Mouse (Mus musculus): ENCODE data around the gene Ugt1a8. TPM values are rescaled to one million over a fixed set of nuclear protein-coding genes. Genes with fewer than 3 reads are reported as not detected.
"Not testable (repeated sequence)": the region's sequence is repeated elsewhere in the genome, so short reads cannot be mapped to it uniquely, and the experiment has no call there.

Gene Ugt1a8
- total and polyA plus RNA-seq, 2 experiments = 0.07 to 4.0 TPM

GRCm38 (mm10) chr1:88137264-88137663, 49.7 kb downstream of the Ugt1a8 start:
- Histone ChIP-seq H3K9ac (ENCODE audit: low read depth, low read length) (no peak overlapping the region), H3K27ac (replicated peaks; ENCODE audit: insufficient read depth, low read depth, low read length) (peak overlapping the region; percentile 87), H3K4me1 (ENCODE audit: control insufficient read depth, insufficient read depth, low read length) (peaks cover 55% of the 10 kb centered on the region), H3K79me2 (ENCODE audit: control insufficient read depth, insufficient read depth, low read length) (peaks cover 22% of the 10 kb centered on the region; the same call in 1 of the 2 replicates), H3K4me3 (ENCODE audit: insufficient read depth, low read depth, low read length) (no peak overlapping the region), H3K27me3 (ENCODE audit: control insufficient read depth, insufficient read depth, low read length) (no peaks in the 10 kb centered on the region), H3K36me3 (ENCODE audit: control insufficient read depth, insufficient read depth, low read length) (peaks cover 4% of the 10 kb centered on the region; the same call in 1 of the 2 replicates)
- DNase-seq (ENCODE audit: extremely low read depth, low read depth, low spot score) = peak; percentile 74
- TF ChIP-seq POLR2A (IDR thresholded peaks at IDR 0.05; ENCODE audit: extremely low read depth, insufficient read depth, low read length) = no peak
- WGBS = 51% methylated on average over 3 of the region's 3 CpGs

DNA sequence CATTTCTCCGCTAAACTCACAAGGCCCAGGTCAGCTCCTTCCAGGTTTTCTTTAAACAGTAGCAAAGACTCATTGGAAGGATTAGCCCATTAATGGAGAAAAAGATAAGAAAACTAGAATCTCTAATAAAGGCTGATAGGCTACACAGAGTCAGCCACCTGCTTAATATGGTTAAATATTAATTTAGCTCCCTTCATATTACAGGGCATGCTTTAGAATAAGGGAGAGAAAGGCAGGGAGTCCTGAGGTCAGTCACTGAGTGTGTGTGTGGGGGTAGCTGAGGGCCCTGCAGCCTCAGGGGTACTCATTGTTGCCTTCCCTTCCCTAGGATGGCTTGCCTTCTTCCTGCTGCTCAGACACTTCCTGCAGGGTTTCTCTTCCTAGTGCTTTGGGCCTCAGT, 50.5 kb downstream of the Ugt1a8 start:
- Histone ChIP-seq H3K9ac (ENCODE audit: low read depth, low read length) (no peak overlapping the region), H3K27me3 (ENCODE audit: control insufficient read depth, insufficient read depth, low read length) (no peaks in the 10 kb centered on the region), H3K79me2 (ENCODE audit: control insufficient read depth, insufficient read depth, low read length) (peaks cover 24% of the 10 kb centered on the region; the same call in 1 of the 2 replicates), H3K27ac (replicated peaks; ENCODE audit: insufficient read depth, low read depth, low read length) (peak overlapping the region; percentile 87), H3K36me3 (ENCODE audit: control insufficient read depth, insufficient read depth, low read length) (peaks cover 4% of the 10 kb centered on the region; the same call in 1 of the 2 replicates), H3K4me3 (ENCODE audit: insufficient read depth, low read depth, low read length) (no peak overlapping the region), H3K4me1 (ENCODE audit: control insufficient read depth, insufficient read depth, low read length) (peaks cover 54% of the 10 kb centered on the region)
- TF ChIP-seq CTCF (IDR thresholded peaks at IDR 0.05; ENCODE audit: low read depth, low read length) (no peak), POLR2A (IDR thresholded peaks at IDR 0.05; ENCODE audit: extremely low read depth, insufficient read depth, low read length) (no peak)
- 73% methylated on average over 1 of the region's 1 CpGs for WGBS
- peak; percentile 49 for DNase-seq (ENCODE audit: extremely low read depth, low read depth, low spot score)

DNA sequence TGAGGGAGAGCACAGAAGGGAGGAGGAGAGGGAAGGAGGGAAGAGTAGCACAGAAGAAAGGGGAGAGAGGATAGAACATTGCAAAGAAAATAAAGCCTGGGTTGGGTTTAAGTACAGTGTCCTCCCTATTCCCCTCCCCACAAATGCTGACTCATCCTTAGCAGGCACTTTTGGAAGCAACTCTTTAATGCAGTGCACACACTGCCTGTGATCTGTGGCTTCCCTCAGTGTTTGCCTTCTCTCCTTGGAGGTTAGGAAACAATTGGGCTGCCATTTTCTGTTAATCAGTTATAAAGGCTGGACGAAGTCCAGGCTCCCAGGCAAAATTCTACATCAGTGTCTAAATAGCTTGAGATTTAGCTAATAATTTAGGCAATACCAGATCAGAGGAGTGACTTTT, 52.9 kb downstream of the Ugt1a8 start:
- H3K4me3 ChIP-seq (ENCODE audit: insufficient read depth, low read depth, low read length); H3K9ac ChIP-seq (ENCODE audit: low read depth, low read length); H3K27me3 ChIP-seq (ENCODE audit: control insufficient read depth, insufficient read depth, low read length); H3K36me3 ChIP-seq (ENCODE audit: control insufficient read depth, insufficient read depth, low read length): not testable (repeated sequence)
- peaks cover 43% of the 10 kb centered on the region for H3K4me1 ChIP-seq (ENCODE audit: control insufficient read depth, insufficient read depth, low read length)
- H3K79me2 ChIP-seq (ENCODE audit: control insufficient read depth, insufficient read depth, low read length) = peaks cover 18% of the 10 kb centered on the region; the same call in 1 of the 2 replicates
- H3K27ac ChIP-seq (replicated peaks; ENCODE audit: insufficient read depth, low read depth, low read length) = 0 out of 2 replicates have a peak overlapping the region, but pooled peaks have one; percentile 17
- DNase-seq (ENCODE audit: extremely low read depth, low read depth, low spot score) = peak; percentile 72
- 8% methylated on average over 1 of the region's 1 CpGs for WGBS

- DNase-seq (ENCODE audit: extremely low read depth, low read depth, low spot score) = peak; percentile 61
Observed at GRCm38 (mm10) chr1:88143966-88144675, 56.5 kb downstream of the Ugt1a8 start.

DNA sequence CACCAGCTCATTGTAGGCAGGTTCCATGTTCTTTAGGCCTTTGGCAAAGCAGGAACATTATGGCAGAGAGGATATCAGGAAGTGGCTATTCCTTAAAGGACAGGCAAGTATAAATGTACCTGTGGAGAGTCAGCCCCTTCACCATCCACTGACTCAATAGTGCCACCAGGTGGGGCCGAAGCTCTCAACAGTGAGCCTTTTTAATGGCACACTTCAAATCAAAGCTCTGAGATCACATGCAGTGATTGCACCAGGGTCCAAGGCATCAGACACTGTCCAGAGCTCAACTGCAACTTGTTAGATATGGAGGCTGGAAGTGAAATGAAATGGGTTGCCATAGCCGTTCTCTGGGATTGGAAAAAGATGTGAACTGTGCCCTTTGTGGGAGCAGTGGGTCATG, 57.7 kb downstream of the Ugt1a8 start:
- Histone ChIP-seq H3K79me2 (ENCODE audit: control insufficient read depth, insufficient read depth, low read length) (peaks cover 23% of the 10 kb centered on the region; the same call in 1 of the 2 replicates), H3K27ac (replicated peaks; ENCODE audit: insufficient read depth, low read depth, low read length) (peak overlapping the region; percentile 12; the same call in 1 of the 2 replicates), H3K4me1 (ENCODE audit: control insufficient read depth, insufficient read depth, low read length) (peaks cover 18% of the 10 kb centered on the region)
- peak; percentile 21; the same call in 1 of the 2 replicates for TF ChIP-seq CTCF (IDR thresholded peaks at IDR 0.05; ENCODE audit: low read depth, low read length)
- not testable (repeated sequence) for H3K9ac ChIP-seq (ENCODE audit: low read depth, low read length); H3K27me3 ChIP-seq (ENCODE audit: control insufficient read depth, insufficient read depth, low read length); H3K36me3 ChIP-seq (ENCODE audit: control insufficient read depth, insufficient read depth, low read length); H3K4me3 ChIP-seq (ENCODE audit: insufficient read depth, low read depth, low read length)
- DNase-seq (ENCODE audit: extremely low read depth, low read depth, low spot score) = peak; percentile 61
- WGBS = 35% methylated on average over 2 of the region's 2 CpGs

More at GRCm38 (mm10) chr1:88143966-88144675, 56.5 kb downstream of the Ugt1a8 start:
- Histone ChIP-seq H3K79me2 (ENCODE audit: control insufficient read depth, insufficient read depth, low read length) (peaks cover 16% of the 10 kb centered on the region; the same call in 1 of the 2 replicates), H3K27ac (replicated peaks; ENCODE audit: insufficient read depth, low read depth, low read length) (peak overlapping the region; percentile 48), H3K4me1 (ENCODE audit: control insufficient read depth, insufficient read depth, low read length) (peaks cover 20% of the 10 kb centered on the region)
- peak; percentile 70 for TF ChIP-seq CTCF (IDR thresholded peaks at IDR 0.05; ENCODE audit: low read depth, low read length)
- H3K9ac ChIP-seq (ENCODE audit: low read depth, low read length); H3K27me3 ChIP-seq (ENCODE audit: control insufficient read depth, insufficient read depth, low read length); H3K4me3 ChIP-seq (ENCODE audit: insufficient read depth, low read depth, low read length); H3K36me3 ChIP-seq (ENCODE audit: control insufficient read depth, insufficient read depth, low read length): not testable (repeated sequence)
- 11% methylated on average over 5 of the region's 5 CpGs for whole genome bisulfite sequencing

- not testable (repeated sequence) for H3K4me3 ChIP-seq (ENCODE audit: insufficient read depth, low read depth, low read length); H3K27ac ChIP-seq (replicated peaks; ENCODE audit: insufficient read depth, low read depth, low read length); H3K27me3 ChIP-seq (ENCODE audit: control insufficient read depth, insufficient read depth, low read length); DNase-seq (ENCODE audit: extremely low read depth, low read depth, low spot score); H3K9ac ChIP-seq (ENCODE audit: low read depth, low read length)
- 84% methylated on average over 2 of the region's 2 CpGs for WGBS
- Histone ChIP-seq H3K36me3 (ENCODE audit: control insufficient read depth, insufficient read depth, low read length) (peaks cover 15% of the 10 kb centered on the region), H3K4me1 (ENCODE audit: control insufficient read depth, insufficient read depth, low read length) (peaks cover 12% of the 10 kb centered on the region), H3K79me2 (ENCODE audit: control insufficient read depth, insufficient read depth, low read length) (peaks cover 39% of the 10 kb centered on the region)
Observed at GRCm38 (mm10) chr1:88150133-88150532, 62.5 kb downstream of the Ugt1a8 start.
